Mouse (Mus musculus): ENCODE results near the gene Lipo3. TPM values are rescaled to one million over a fixed set of nuclear protein-coding genes. Genes with fewer than 3 reads are reported as not detected.

Gene Lipo3
- 6.1 and 6.7 TPM in 2 replicates for polyA plus RNA-seq (2015; fragmentation: Nextera tagmentation; extraction: Ambion mirVana)

DNA sequence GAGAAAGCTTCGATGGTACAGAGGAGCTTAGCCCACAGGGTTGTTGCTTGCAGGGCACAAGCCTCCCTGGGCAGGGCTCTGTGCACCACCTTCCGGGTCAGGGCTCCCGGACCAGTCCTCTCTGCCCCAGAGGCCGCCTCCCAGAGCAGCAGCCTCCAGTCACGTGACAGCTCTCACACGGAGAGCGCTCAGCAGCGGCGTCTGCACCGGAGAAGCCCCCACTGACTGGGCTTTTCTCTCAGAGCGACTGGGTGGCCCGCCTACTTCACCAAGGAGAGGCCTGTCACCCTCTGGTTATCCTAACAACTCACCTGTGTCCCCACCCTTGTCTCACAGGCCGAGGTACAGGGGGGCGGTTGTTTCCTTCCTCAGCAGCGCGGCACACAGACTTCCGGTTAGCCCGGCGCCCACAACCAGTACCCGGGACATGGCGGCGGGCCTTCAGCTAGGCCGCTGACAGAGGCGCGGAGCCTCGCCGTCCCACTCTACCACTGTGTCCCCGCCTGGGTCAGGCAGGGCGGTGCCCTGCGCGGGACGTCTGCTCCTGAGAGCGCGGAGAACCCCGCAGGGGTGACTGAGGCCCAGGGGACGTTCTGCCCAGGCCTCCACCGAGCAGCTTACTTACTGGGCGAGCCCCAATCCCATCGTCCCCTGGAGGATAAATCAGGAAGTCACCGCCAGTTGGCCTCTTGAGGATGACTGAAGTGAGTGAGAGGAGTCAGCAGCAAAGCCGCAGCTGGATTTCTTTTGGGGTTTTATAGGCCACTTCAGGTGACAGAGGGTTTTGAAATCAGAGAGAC is at the start of gene Lipo3:
Lipo3 (minus strand) TSS at position 665 of the 800 bp plus-strand sequence.

DNA sequence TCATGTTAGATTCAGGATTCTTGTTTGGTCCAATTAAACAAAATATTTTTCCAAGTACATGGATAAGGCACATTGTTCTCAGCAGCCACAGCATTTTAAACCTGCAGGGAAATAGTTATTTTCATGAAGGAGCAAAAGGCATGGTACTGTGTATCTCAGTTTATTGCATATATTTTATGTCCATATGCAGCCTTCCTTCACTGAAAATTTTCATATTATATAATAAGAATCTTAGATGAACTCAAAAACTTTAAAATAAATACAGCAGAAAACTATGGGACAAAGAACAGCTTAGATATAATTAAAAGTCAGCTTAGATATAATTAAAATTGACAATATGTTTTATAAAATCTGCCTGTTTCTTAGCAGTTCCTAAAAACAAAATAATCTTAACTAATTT is 25.6 kb upstream of the Lipo3 start, which contains the start of gene Lipo1:
Lipo1 (minus strand) TSS at position 101 of the 400 bp plus-strand sequence.

DNA sequence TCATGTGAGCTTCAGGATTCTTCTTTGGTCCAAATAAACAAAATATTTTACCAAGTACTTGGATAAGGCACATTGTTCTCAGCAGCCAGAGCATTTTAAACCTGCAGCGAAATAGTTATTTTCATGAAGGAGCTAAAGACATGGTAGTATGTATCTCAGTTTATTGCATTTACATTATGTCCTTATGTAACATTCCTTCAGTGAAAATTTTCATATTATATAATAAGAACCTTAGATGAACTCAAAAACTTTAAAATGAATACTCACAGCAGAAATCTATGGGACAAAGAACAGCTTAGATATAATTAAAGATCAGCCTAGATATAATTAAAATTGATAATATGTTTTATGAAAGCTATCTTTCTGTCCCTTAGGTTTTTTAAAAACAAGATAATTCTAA is 10.5 kb downstream of the Lipo3 start, which contains the start of gene Lipo2:
Lipo2 (minus strand) TSS at position 101 of the 400 bp plus-strand sequence.

DNA sequence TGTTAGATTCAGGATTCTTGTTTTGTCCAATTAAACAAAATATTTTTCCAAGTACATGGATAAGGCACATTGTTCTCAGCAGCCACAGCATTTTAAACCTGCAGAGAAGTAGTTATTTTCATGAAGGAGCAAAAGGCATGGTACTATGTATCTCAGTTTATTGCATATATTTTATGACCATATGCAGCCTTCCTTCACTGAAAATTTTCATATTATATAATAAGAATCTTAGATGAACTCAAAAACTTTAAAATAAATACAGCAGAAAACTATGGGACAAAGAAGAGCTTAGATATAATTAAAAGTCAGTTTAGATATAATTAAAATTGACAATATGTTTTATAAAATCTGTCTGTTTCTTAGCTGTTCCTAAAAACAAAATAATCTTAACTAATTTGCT is 136.6 kb downstream of the Lipo3 start, which contains the start of gene Gm8978:
Gm8978 (minus strand) TSS at position 101 of the 400 bp plus-strand sequence.

DNA sequence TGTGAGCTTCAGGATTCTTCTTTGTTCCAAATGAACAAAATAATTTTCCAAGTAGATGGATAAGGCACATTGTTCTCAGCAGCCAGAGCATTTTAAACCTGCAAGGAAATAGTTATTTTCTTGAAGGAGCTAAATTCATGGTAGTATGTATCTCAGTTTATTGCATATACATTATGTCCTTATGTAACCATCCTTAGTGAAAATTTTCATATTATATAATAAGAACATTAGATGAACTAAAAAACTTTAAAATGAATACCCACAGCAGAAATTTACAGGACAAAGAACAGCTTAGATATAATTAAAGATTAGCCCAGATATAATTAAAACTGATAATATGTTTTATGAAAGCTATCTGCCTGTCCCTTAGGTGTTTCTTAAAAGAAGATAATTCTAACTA is 244.1 kb downstream of the Lipo3 start, which contains the start of gene Lipo4:
Lipo4 (minus strand) TSS at position 101 of the 400 bp plus-strand sequence.

Small RNAs within 50 kb of the gene (microRNA-seq; reads per million reads assigned to microRNA genes)
- 0 reads per million in 2 experiments for gene Gm27440

Other genes starting within 250 kb of the Lipo3 start
- gene Lipo4, start 244.2 kb downstream of the Lipo3 start, polyA plus RNA-seq (2015; fragmentation: Nextera tagmentation; extraction: Ambion mirVana) = not detected in 2 replicates
- gene Gm8978, start 136.7 kb downstream of the Lipo3 start, polyA plus RNA-seq (2015; fragmentation: Nextera tagmentation; extraction: Ambion mirVana) = not detected in 2 replicates
- 0.14 and 0.28 TPM in 2 replicates for gene Lipo2, start 10.6 kb downstream of the Lipo3 start, polyA plus RNA-seq (2015; fragmentation: Nextera tagmentation; extraction: Ambion mirVana)
- gene Lipo1, start 25.5 kb upstream of the Lipo3 start, polyA plus RNA-seq (2015; fragmentation: Nextera tagmentation; extraction: Ambion mirVana) = not detected in 2 replicates
- gene Lipf, start 199.2 kb upstream of the Lipo3 start, polyA plus RNA-seq (2015; fragmentation: Nextera tagmentation; extraction: Ambion mirVana) = 0.10 TPM in 1 of 2 replicates, not detected in the other
- gene Lipk, start 246.3 kb upstream of the Lipo3 start, polyA plus RNA-seq (2015; fragmentation: Nextera tagmentation; extraction: Ambion mirVana) = 0.83 TPM in 1 of 2 replicates, not detected in the other